Comparison of ENCODE assay signal across 20 mouse cellular contexts in the genomic region with DNA sequence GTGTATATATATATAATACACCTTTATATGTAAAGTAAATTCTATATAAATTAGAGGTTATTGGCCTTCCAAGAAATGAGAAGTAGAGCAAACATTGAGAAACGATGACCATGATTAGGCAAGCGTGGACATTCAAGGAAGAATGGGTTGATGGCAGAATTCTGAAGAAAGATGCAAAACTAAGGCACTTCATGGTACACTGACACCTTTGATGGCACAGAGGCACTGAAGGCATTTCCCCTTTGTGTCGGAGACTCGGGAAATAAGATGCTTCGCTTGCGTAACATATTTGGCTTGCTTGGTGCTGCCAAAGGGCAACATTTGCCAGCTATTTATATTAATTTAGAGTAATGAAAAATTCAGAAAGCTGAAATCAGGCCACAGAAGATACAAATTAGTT.
DNase-seq lines count a peak whose midpoint lies in the region; ATAC-seq and TF ChIP-seq lines count a peak whose summit lies in the region.
"Had no signal": no experiment of that assay in that cellular context is flagged by ENCODE, and none has a peak within 500 bp of the region (broad histone marks: within the 10 kb centered on the region; RNA-seq: fewer than 3 reads in every experiment).

No protein-coding gene starts in this region.

- DNase-seq in 416B (ENCODE audit: low read depth) (peak; percentile 32), adipocyte (ENCODE audit: low spot score) (peak; percentile 31)
- DNase-seq in neural tube, embryonic 10.5 days (ENCODE audit: extremely low spot score, low spot score), result no peak
- DNase-seq in kidney, adult 2 months, result no peak
- DNase-seq: adrenal gland, postnatal 10 days; adrenal gland, postnatal 36 days; cerebellum, adult 11-12 months; cerebellum, adult 8-10 months; cerebellum, postnatal 10 days; cerebellum, postnatal 36 days; gastrocnemius, postnatal 10 days; gastrocnemius, postnatal 36 days; heart, adult 11 months had no signal

- H3K27me3 ChIP-seq in kidney, adult 2 months (replicated peaks; ENCODE audit: control insufficient read depth, insufficient read depth, low read length), result no peaks in the 10 kb centered on the region
- H3K27me3 ChIP-seq: forebrain, embryonic 13.5 days; hindbrain, embryonic 15.5 days had no signal

- H3K4me3 ChIP-seq in kidney, adult 2 months (ENCODE audit: insufficient read depth, low read depth, low read length), result no peak overlapping the region
- H3K4me3 ChIP-seq: forebrain, embryonic 10.5 days; forebrain, embryonic 13.5 days; hindbrain, embryonic 15.5 days had no signal

- no peaks in the 10 kb centered on the region for H3K4me1 ChIP-seq in kidney, adult 2 months (ENCODE audit: control insufficient read depth, insufficient read depth, low read length)
- H3K4me1 ChIP-seq: forebrain, embryonic 10.5 days; forebrain, embryonic 13.5 days; hindbrain, embryonic 15.5 days had no signal

- no peak for TF ChIP-seq POLR2A in kidney, adult 2 months (IDR thresholded peaks at IDR 0.05; ENCODE audit: low read depth, low read length)

- TF ChIP-seq CTCF in kidney, adult 2 months (conservative IDR thresholded peaks at IDR 0.05; ENCODE audit: insufficient read depth, insufficient read length, low read depth, low read length), result no peak

- WGBS in kidney, adult 2 months, result 89% methylated on average over 6 of the region's 6 CpGs

- H3K36me3 ChIP-seq in kidney, adult 2 months (ENCODE audit: control insufficient read depth, insufficient read depth, low read length), result no peaks in the 10 kb centered on the region
- H3K36me3 ChIP-seq: forebrain, embryonic 10.5 days; hindbrain, embryonic 15.5 days had no signal

- H3K27ac ChIP-seq in kidney, adult 2 months (ENCODE audit: insufficient read depth, low read depth, low read length), result no peak overlapping the region
- H3K27ac ChIP-seq: forebrain, embryonic 10.5 days; forebrain, embryonic 13.5 days; hindbrain, embryonic 15.5 days had no signal

- ATAC-seq in common myeloid progenitor, adult 5-6 weeks (replicated peaks; ENCODE audit: low read depth, poor library complexity, severe bottlenecking), result 0 out of 2 replicates have a peak, but pooled peaks have one; percentile 25
- ATAC-seq in megakaryocyte progenitor cell, adult 5-6 weeks (replicated peaks; ENCODE audit: poor library complexity), result peak; percentile 57
- ATAC-seq: activated CD4-positive, CD25-positive, alpha-beta regulatory T cell, adult 4 months; forebrain, embryonic 13.5 days; forebrain, embryonic 16.5 days had no signal

Comparison
In these comparisons a context has a peak if more than half of its experiments do, and no peak if none do; other contexts are left out.
1. DNase-seq: peak in 416B (single experiment) and adipocyte (single experiment); none in neural tube, embryonic 10.5 days (single experiment) and kidney, adult 2 months (single experiment).